Mouse (Mus musculus) neural tube, embryonic 14.5 days (tissue): ENCODE measurements at regions not wholly inside any gene's neighbourhood (a gene's known extent, or its start where the extent isn't known, plus 50 kb on each side); places are given as distances from the start of the nearest gene placed in this dataset.

Source experiments
- ATAC-seq: fragments of 200-750 bp; cut with Nextera tagmentation; 2 replicates; pipeline ENCODE4 v1.8.0; 2017; ENCODE audit warnings: low read depth, mild to moderate bottlenecking, moderate TSS enrichment, moderate library complexity
- H3K27ac ChIP-seq: fragments of 300-500 bp; sonication (generic); 2 replicates; pipeline ENCODE4 v1.5.1; 2014; ENCODE audit warnings: low read depth, mild to moderate bottlenecking, control low read depth, low read length, moderate library complexity, mixed read lengths
- H3K27me3 ChIP-seq: fragments of 300-500 bp; sonication (generic); 2 replicates; pipeline ENCODE4 v1.6.1; 2014; ENCODE audit warnings: low read length; ENCODE audit not compliant: control insufficient read depth, insufficient read depth
- H3K36me3 ChIP-seq: fragments of 300-500 bp; sonication (generic); 2 replicates; pipeline ENCODE4 v1.6.1; 2014; ENCODE audit warnings: low read length, mixed read lengths; ENCODE audit not compliant: control insufficient read depth, insufficient read depth
- H3K4me1 ChIP-seq: fragments of 300-500 bp; sonication (generic); 2 replicates; pipeline ENCODE4 v1.6.1; 2014; ENCODE audit warnings: low read length; ENCODE audit not compliant: control insufficient read depth, insufficient read depth
- H3K4me2 ChIP-seq: fragments of 300-500 bp; sonication (generic); 2 replicates; pipeline ENCODE4 v1.6.1; 2014; ENCODE audit warnings: mild to moderate bottlenecking, low read depth, low read length, control low read depth
- H3K4me3 ChIP-seq: fragments of 300-500 bp; sonication (generic); 2 replicates; pipeline ENCODE4 v1.5.1; 2014; ENCODE audit warnings: low read depth, low read length, control low read depth, mixed read lengths
- H3K9ac ChIP-seq: fragments of 300-500 bp; sonication (generic); replicated peaks from 2 replicates; pipeline ENCODE4 v1.6.1; 2014; ENCODE audit warnings: low read depth, mild to moderate bottlenecking, control low read depth, low read length, mixed read lengths
- H3K9me3 ChIP-seq: fragments of 300-500 bp; sonication (generic); 2 replicates; pipeline ENCODE4 v1.6.1; 2016; ENCODE audit warnings: low read length; ENCODE audit not compliant: control insufficient read depth
- WGBS: fragments of 180-500 bp; shearing (Covaris S2); extraction: QIAGEN DNeasy Blood & Tissue Kit; methylation state at CpG from one replicate; pipeline ENCODE4 v1.1.7; 2014; 5-methylcytosine and 5-hydroxymethylcytosine counted together

DNA sequence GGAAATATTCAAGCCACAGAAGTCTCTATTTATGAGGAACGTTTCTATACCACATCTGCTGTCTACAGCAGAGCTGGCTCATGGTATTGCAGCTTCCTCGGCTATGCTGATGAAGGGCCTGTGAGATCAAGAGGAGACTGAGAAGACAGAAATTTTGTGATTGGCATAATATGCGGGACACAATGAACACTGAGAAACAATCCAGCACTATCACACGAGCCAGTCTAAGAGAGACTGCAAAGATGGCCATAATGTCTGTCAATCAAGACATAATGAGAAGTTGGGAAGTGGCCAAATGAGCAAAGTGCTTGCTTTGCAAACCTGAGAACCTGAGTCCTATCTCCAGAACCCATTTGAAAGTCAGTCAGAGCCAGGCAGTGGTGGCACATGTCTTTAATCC is 437.5 kb downstream of the Pdcd6ip start:
- H3K36me3 ChIP-seq = no peaks in the 10 kb centered on the region
- H3K4me2 ChIP-seq = no peak overlapping the region
- H3K4me3 ChIP-seq = no peak overlapping the region
- no peaks in the 10 kb centered on the region for H3K9me3 ChIP-seq
- no peaks in the 10 kb centered on the region for H3K27me3 ChIP-seq
- no peaks in the 10 kb centered on the region for H3K4me1 ChIP-seq
- 64% methylated on average over 4 of the region's 4 CpGs for WGBS
- no peak overlapping the region for H3K9ac ChIP-seq
- ATAC-seq = no peak
- H3K27ac ChIP-seq = no peak overlapping the region

DNA sequence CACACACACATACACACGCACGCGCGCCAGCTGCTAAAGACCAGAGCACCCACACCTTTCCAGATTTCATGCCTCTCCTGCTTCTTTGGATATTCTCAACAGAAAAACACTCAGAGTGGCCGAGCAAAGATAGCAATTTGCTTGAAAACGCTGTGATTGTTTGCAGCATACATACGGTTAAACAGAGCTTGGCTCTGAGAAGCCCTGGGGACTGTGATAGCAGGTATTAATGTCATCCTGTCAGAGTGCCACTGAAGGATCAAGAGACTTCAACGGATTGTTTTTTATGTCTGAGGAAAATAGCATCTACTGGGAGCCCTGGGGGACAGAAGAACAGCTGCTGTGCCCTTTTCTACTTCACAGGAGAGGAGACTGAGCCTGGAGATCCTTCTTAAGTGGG is 440.4 kb downstream of the Pdcd6ip start:
- H3K4me3 ChIP-seq = no peak overlapping the region
- 81% methylated on average over 8 of the region's 8 CpGs for WGBS
- no peak for ATAC-seq
- H3K9me3 ChIP-seq = no peaks in the 10 kb centered on the region
- no peak overlapping the region for H3K4me2 ChIP-seq
- no peaks in the 10 kb centered on the region for H3K4me1 ChIP-seq
- H3K27ac ChIP-seq = no peak overlapping the region
- no peaks in the 10 kb centered on the region for H3K36me3 ChIP-seq
- no peaks in the 10 kb centered on the region for H3K27me3 ChIP-seq
- no peak overlapping the region for H3K9ac ChIP-seq

DNA sequence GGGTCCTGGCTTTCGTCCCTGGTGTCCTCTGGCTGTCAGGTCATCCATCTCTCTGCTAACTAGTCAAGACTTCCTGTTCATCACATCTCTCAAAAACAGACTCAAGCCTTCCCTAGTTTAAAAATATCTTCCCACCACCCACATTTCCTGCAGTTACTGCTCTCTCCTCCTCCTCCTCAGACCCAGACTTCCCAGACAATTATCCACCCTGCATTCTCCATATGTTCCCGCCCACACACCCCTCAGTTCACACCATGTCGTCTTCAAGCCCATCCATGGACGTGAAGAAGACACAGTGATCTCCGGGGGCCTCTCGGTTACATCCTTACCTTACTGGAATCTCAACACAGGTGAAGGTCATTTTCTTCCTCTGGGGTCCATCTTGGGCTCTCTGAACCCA is 444.4 kb downstream of the Pdcd6ip start:
- no peak for ATAC-seq
- H3K4me3 ChIP-seq = no peak overlapping the region
- H3K4me1 ChIP-seq = no peaks in the 10 kb centered on the region
- H3K4me2 ChIP-seq = no peak overlapping the region
- H3K9me3 ChIP-seq = no peaks in the 10 kb centered on the region
- no peaks in the 10 kb centered on the region for H3K27me3 ChIP-seq
- no peak overlapping the region for H3K27ac ChIP-seq
- H3K36me3 ChIP-seq = no peaks in the 10 kb centered on the region
- H3K9ac ChIP-seq = no peak overlapping the region
- WGBS = 86% methylated on average over 6 of the region's 6 CpGs

DNA sequence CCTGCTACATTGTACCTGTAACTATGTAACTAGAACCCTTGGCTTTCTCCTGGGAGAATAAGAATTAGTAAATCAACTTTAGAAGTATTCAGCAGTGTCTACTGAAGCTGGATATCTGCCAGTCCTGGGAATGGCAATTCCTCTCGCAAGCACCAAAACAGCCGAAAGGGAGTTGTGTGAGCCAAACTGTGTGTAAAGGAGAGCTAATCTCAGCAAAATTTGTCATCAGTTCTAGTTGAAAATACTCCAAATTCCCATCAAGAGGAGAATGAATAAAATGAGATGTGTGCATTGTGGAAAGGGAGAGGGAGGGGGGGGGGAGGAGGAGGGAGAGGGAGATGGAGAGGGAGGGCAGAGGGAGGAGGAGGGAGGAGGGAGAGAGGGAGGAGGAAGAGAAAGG is 447.8 kb downstream of the Pdcd6ip start:
- whole genome bisulfite sequencing = 73% methylated on average over 2 of the region's 2 CpGs
- ATAC-seq = no peak
- Histone ChIP-seq H3K4me3 (no peak overlapping the region), H3K27ac (no peak overlapping the region), H3K9me3 (no peaks in the 10 kb centered on the region; the same call in 1 of the 2 replicates), H3K9ac (no peak overlapping the region), H3K4me1 (0 out of 2 replicates have a peak, but pooled peaks cover 3% of the 10 kb centered on the region), H3K27me3 (no peaks in the 10 kb centered on the region), H3K36me3 (no peaks in the 10 kb centered on the region), H3K4me2 (no peak overlapping the region)

DNA sequence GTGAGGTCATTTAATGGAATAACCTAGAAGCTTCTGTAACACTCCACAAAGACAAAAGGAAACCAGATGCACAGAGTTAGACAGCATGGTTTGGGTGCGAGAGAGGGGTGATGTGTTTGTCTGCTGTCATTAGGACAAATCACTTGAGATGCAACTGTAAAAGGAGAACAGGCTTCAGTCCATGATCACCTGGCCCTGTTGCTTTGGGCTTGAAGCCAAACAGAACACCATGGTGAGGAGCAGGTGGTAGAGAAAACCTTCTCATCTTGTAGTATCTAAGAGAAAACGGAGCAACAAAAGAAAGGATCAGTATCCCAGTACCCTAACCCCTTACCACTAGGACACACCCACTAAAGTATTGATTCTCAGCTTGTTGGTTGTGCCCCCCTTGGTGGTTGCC is 449.5 kb downstream of the Pdcd6ip start:
- Histone ChIP-seq H3K36me3 (no peaks in the 10 kb centered on the region), H3K4me1 (0 out of 2 replicates have a peak, but pooled peaks cover 3% of the 10 kb centered on the region), H3K27me3 (no peaks in the 10 kb centered on the region), H3K9ac (no peak overlapping the region), H3K4me2 (no peak overlapping the region), H3K4me3 (no peak overlapping the region), H3K27ac (no peak overlapping the region), H3K9me3 (no peaks in the 10 kb centered on the region; the same call in 1 of the 2 replicates)
- WGBS = 85% methylated on average over 2 of the region's 2 CpGs
- ATAC-seq = no peak

DNA sequence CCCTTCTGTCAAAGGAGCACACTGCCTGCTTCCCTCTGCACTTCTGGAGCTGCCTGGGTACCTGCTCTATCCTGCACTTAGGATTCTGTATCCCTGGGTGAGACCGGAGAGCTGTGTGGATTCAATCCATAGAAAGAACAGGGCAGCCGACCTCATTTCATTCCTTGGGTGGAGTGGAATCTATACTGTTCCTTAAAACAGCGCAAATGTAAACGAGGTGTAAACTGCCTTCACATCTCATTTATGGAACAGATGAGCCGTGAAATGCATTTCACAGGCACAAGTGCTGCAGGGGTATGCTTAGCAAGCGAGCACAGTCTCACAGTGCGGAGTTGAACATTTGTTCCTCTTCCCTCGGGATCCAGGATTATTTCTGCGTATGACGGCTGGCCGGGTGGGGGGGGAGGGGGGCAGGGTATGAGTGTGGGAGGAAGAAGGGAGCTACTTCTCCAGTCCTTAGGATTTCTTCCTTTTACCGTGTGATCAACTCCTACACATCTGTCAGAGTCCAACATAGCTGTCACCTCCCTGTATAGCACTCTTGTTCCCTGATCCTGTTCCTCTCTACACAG is 459.3 kb downstream of the Pdcd6ip start:
- Histone ChIP-seq H3K9ac (no peak overlapping the region), H3K9me3 (no peaks in the 10 kb centered on the region), H3K4me1 (no peaks in the 10 kb centered on the region), H3K27me3 (no peaks in the 10 kb centered on the region), H3K4me2 (no peak overlapping the region), H3K4me3 (no peak overlapping the region), H3K27ac (no peak overlapping the region), H3K36me3 (no peaks in the 10 kb centered on the region)
- peak; percentile 63 for ATAC-seq
- 28% methylated on average over 12 of the region's 12 CpGs for WGBS

DNA sequence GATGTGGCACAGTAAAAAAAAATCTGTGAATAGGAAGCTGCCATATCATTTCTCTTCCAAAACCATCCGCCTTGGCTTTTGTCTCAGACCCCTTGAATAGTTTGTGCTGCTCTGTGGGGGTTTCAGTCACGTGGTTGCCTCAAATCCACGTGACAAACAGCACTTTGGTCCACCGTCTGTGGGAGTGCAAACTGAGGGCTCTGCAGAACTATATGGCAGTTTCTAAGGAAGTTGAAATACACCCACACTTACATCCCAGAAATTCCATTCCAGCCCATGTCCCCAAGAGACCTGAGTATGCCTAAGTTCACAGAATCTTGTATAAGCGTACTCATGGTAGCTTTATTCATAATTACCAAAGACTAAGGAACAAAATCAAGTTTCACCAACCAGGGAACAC is 460.1 kb downstream of the Pdcd6ip start:
- H3K4me1 ChIP-seq = no peaks in the 10 kb centered on the region
- H3K27me3 ChIP-seq = no peaks in the 10 kb centered on the region
- H3K4me3 ChIP-seq = no peak overlapping the region
- no peak for ATAC-seq
- H3K9ac ChIP-seq = no peak overlapping the region
- H3K27ac ChIP-seq = no peak overlapping the region
- no peaks in the 10 kb centered on the region for H3K9me3 ChIP-seq
- no peaks in the 10 kb centered on the region for H3K36me3 ChIP-seq
- H3K4me2 ChIP-seq = no peak overlapping the region
- WGBS = 57% methylated on average over 5 of the region's 5 CpGs

DNA sequence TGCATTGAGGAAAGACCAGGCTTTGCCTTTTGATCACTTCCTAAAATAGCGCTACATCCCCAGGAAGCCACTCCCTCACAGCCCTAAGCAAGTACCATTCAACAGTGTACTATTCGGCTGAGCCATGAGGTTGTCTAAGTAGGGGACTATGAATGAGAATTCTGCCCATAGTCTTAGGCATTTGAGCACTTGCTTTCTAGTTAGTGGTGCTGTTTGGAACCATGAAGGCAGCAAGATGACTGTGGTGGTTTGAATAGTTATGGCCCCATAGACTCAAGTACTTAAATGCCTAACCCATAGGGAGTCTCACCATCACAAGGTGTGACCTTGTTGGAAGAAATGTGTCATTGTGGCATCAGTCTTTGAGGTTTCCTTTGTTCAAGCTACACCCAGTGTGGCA is 464.2 kb downstream of the Pdcd6ip start:
- H3K4me2 ChIP-seq = no peak overlapping the region
- ATAC-seq = no peak
- no peaks in the 10 kb centered on the region for H3K9me3 ChIP-seq
- H3K9ac ChIP-seq = no peak overlapping the region
- WGBS = 85% methylated on average over 2 of the region's 2 CpGs
- no peaks in the 10 kb centered on the region for H3K4me1 ChIP-seq
- H3K4me3 ChIP-seq = no peak overlapping the region
- no peak overlapping the region for H3K27ac ChIP-seq
- H3K27me3 ChIP-seq = no peaks in the 10 kb centered on the region
- H3K36me3 ChIP-seq = no peaks in the 10 kb centered on the region

DNA sequence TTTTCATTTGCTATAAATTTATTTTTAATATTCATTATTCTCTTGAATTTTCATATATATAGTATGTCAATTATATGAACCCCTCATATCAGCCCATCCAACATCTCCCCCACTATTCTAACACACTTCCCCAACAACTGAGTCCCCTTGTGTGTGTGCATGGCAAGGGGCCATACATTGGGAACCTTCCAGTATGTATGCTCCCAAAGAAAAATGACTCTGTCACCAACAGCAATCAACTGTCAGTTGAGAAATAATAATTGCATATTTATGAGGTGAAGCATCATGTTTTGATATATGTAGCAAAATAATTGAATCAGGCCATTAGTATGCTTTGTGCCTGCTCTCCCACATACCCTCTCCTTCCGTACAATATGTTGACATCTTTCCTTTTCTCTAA is 474.7 kb downstream of the Pdcd6ip start:
- Histone ChIP-seq H3K4me1 (no peaks in the 10 kb centered on the region), H3K4me2 (no peak overlapping the region), H3K9ac (no peak overlapping the region), H3K36me3 (no peaks in the 10 kb centered on the region), H3K27me3 (no peaks in the 10 kb centered on the region), H3K27ac (no peak overlapping the region), H3K9me3 (no peaks in the 10 kb centered on the region), H3K4me3 (no peak overlapping the region)
- WGBS = 88% methylated on average over 1 of the region's 1 CpGs
- ATAC-seq = no peak
